8 mouse cellular contexts compared by ENCODE assay signal in the genomic region with DNA sequence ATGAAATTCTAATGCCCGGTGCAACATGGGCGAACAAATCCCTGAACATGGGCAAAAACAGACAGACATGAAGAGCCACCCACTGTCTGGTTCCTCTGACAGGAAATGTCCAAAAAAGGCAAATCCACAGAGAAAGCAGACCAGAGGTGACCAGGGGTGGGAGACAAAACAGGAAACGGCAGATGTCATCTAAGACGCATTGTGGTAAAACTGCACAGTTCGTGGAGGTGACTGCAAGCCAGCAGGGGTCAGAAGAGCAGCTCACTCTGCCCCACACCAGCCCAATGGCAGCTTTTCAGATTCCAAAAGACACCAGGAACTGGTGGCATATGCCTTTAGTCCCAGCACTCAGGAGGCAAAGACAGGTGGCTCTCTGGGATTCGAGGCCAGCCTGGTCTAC. TPM values are rescaled to one million over a fixed set of nuclear protein-coding genes. Genes with fewer than 3 reads are reported as not detected.
DNase-seq lines count a peak whose midpoint lies in the region; ATAC-seq lines count a peak whose summit lies in the region.

No protein-coding gene starts in this region.

- intact Hi-C loops in heart, postnatal 36 days (cut with DNase I): no loop called here

- no peak overlapping the region for H3K4me3 ChIP-seq in heart, embryonic 10.5 days

- H3K4me1 ChIP-seq in heart, embryonic 10.5 days: peaks cover 48% of the 10 kb centered on the region

- 60% methylated on average over 6 of the region's 6 CpGs for WGBS in heart, embryonic 10.5 days

- no peak for DNase-seq in heart, embryonic 10.5 days (ENCODE audit: low spot score)
- no peak for DNase-seq in heart, postnatal 36 days
- DNase-seq in CD4-positive helper T cell, adult 2 months (ENCODE audit: low read depth, low spot score): peak; percentile 82
- DNase-seq in adrenal gland, postnatal 14 days: no peak
- DNase-seq in adrenal gland, postnatal 4 days (ENCODE audit: low spot score in 2 of 2): no peak
- DNase-seq in right cerebral cortex, postnatal 14 days: no peak

- no peaks in the 10 kb centered on the region for H3K9me3 ChIP-seq in heart, embryonic 10.5 days

- 0 out of 2 replicates have a peak, but pooled peaks cover under 1% of the 10 kb centered on the region for H3K27me3 ChIP-seq in heart, embryonic 10.5 days (ENCODE audit: insufficient read depth, poor library complexity, severe bottlenecking)

- H3K36me3 ChIP-seq in heart, embryonic 10.5 days: peaks cover 28% of the 10 kb centered on the region; the same call in 1 of the 2 replicates

- ATAC-seq in inflammation-experienced regulatory T-cells, adult 6 months: peak; percentile 55
- peak; percentile 67 for ATAC-seq in monocyte, adult 5-6 weeks (replicated peaks; ENCODE audit: insufficient number of reproducible peaks, low FRiP score, low TSS enrichment, poor library complexity, severe bottlenecking)

- peak overlapping the region; percentile 37; the same call in 1 of the 2 replicates for H3K27ac ChIP-seq in heart, embryonic 10.5 days

RNA-seq across cellular contexts. Expression of gene Cotl1, which starts 28.4 kb away (rescaled TPM):
- polyA plus RNA-seq in heart, embryonic 10.5 days (2016; fragmentation: Nextera tagmentation; extraction: Ambion mirVana): 55.7 and 62.0 TPM in 2 replicates
- total RNA-seq in heart, postnatal 36 days (2021): 10 to 100 TPM; 17.5 to 19.0 TPM
- 100 to 1,000 TPM; 181 to 242 (median 218) TPM for polyA plus RNA-seq in inflammation-experienced regulatory T-cells, adult 6 months (2017; shearing (Covaris generic))
- 289 to 324 TPM (median 310 TPM) in 3 replicates for total RNA-seq in monocyte, adult 5-6 weeks (2017)
- 56.9 and 79.0 TPM in 2 replicates for total RNA-seq in adrenal gland, postnatal 14 days (2021)
- 100 to 1,000 TPM in 1 of 2 experiments, 10 to 100 TPM in 1; 95.9 to 114 TPM for total RNA-seq in adrenal gland, postnatal 4 days (2021)

RNA-seq across cellular contexts. Expression of gene Tldc1, which starts 33.7 kb away (rescaled TPM):
- 14.5 and 19.8 TPM in 2 replicates for polyA plus RNA-seq in heart, embryonic 10.5 days (2016; fragmentation: Nextera tagmentation; extraction: Ambion mirVana)
- 10 to 100 TPM; 11.1 to 13.3 TPM for total RNA-seq in heart, postnatal 36 days (2021)
- polyA plus RNA-seq in inflammation-experienced regulatory T-cells, adult 6 months (2017; shearing (Covaris generic)): 1 to 10 TPM; 6.1 to 7.4 (median 7.0) TPM
- 2.2 to 8.0 TPM (median 3.8 TPM) in 3 replicates for total RNA-seq in monocyte, adult 5-6 weeks (2017)
- total RNA-seq in adrenal gland, postnatal 14 days (2021): 9.1 and 10.8 TPM in 2 replicates
- total RNA-seq in adrenal gland, postnatal 4 days (2021): 10 to 100 TPM; 16.7 to 17.3 TPM

RNA-seq across cellular contexts. Expression of gene Klhl36, which starts 50.1 kb away (rescaled TPM):
- polyA plus RNA-seq in heart, embryonic 10.5 days (2016; fragmentation: Nextera tagmentation; extraction: Ambion mirVana): 9.6 and 10.1 TPM in 2 replicates
- total RNA-seq in heart, postnatal 36 days (2021): 1 to 10 TPM; 2.5 to 2.6 TPM
- 1 to 10 TPM; 6.8 to 8.0 (median 7.1) TPM for polyA plus RNA-seq in inflammation-experienced regulatory T-cells, adult 6 months (2017; shearing (Covaris generic))
- total RNA-seq in monocyte, adult 5-6 weeks (2017): 8.5 to 16.5 TPM (median 14.2 TPM) in 3 replicates
- total RNA-seq in adrenal gland, postnatal 14 days (2021): 6.6 and 10.0 TPM in 2 replicates
- total RNA-seq in adrenal gland, postnatal 4 days (2021): 10 to 100 TPM; 15.7 to 18.8 TPM
